Mouse (Mus musculus) stomach, postnatal 0 days (tissue): ENCODE measurements around the gene Eif4e. TPM values are rescaled to one million over a fixed set of nuclear protein-coding genes. Genes with fewer than 3 reads are reported as not detected.
A peak's percentile ranks its signal among the peaks of the same experiment; 100 is the strongest.

ENCODE experiments used
- ATAC-seq: fragments of 200-750 bp; cut with Nextera tagmentation; 2 replicates; pipeline ENCODE4 v1.8.0; 2017; ENCODE audit not compliant: low FRiP score, low TSS enrichment
- DNase-seq: peaks from one replicate; pipeline ENCODE4 v3.0.0-alpha.2; 2016; ENCODE audit warnings: low spot score
- H3K27ac ChIP-seq: fragments of 300-500 bp; sonication (generic); replicated peaks from 2 replicates; pipeline ENCODE4 v1.5.1; 2014; ENCODE audit warnings: mild to moderate bottlenecking, control low read depth
- H3K27me3 ChIP-seq: fragments of 300-500 bp; sonication (generic); 2 replicates; pipeline ENCODE4 v1.6.1; 2014; ENCODE audit warnings: low read length; ENCODE audit not compliant: control insufficient read depth, insufficient read depth
- H3K36me3 ChIP-seq: fragments of 300-500 bp; sonication (generic); 2 replicates; pipeline ENCODE4 v1.6.1; 2014; ENCODE audit warnings: low read length, mixed read lengths; ENCODE audit not compliant: control insufficient read depth, insufficient read depth
- H3K4me1 ChIP-seq: fragments of 300-500 bp; sonication (generic); replicated peaks from 2 replicates; pipeline ENCODE4 v1.6.1; 2014; ENCODE audit warnings: antibody characterized with exemption; ENCODE audit not compliant: control insufficient read depth, insufficient read depth
- H3K4me2 ChIP-seq: fragments of 300-500 bp; sonication (generic); replicated peaks from 2 replicates; pipeline ENCODE4 v1.6.1; 2014; ENCODE audit warnings: low read depth, mild to moderate bottlenecking, control low read depth, moderate library complexity
- H3K4me3 ChIP-seq: fragments of 300-500 bp; sonication (generic); 2 replicates; pipeline ENCODE4 v1.5.1; 2014; ENCODE audit warnings: low read depth, low read length, control low read depth
- H3K9ac ChIP-seq: fragments of 300-500 bp; sonication (generic); 2 replicates; pipeline ENCODE4 v1.6.1; 2014; ENCODE audit warnings: mild to moderate bottlenecking, low read length, control low read depth, mixed read lengths
- H3K9me3 ChIP-seq: fragments of 300-500 bp; sonication (generic); 2 replicates; pipeline ENCODE4 v1.6.1; 2016; ENCODE audit warnings: low read length; ENCODE audit not compliant: control insufficient read depth
- CTCF ChIP-seq: IDR thresholded peaks from 2 replicates; pipeline ENCODE4 v1.5.1; 2016; ENCODE audit warnings: antibody characterized with exemption, low read depth, mild to moderate bottlenecking, moderate library complexity
- EP300 ChIP-seq: optimal IDR thresholded peaks from 2 replicates; pipeline ENCODE3; 2016; ENCODE audit warnings: antibody characterized with exemption
- WGBS: fragments of 180-500 bp; shearing (Covaris S2); extraction: QIAGEN DNeasy Blood & Tissue Kit; methylation state at CpG from one replicate; pipeline ENCODE4 v1.1.7; 2014; 5-methylcytosine and 5-hydroxymethylcytosine counted together
- polyA plus RNA-seq: library from polyadenylated mRNA; unstranded; fragments of >200 nt; fragmentation: Nextera tagmentation; extraction: Ambion mirVana; gene quantifications from 2 replicates; pipeline ENCODE4 v1.2.1, GENCODE M21; 2015

Gene Eif4e
- polyA plus RNA-seq, 1 experiment from 2014 or later = 162 TPM

- peak within 1 kb of the TSS; percentile 70 for H3K4me2 ChIP-seq
- H3K36me3 ChIP-seq = no peaks in the 10 kb centered on the region
- H3K9ac ChIP-seq = peak within 1 kb of the TSS; percentile 88
- H3K9me3 ChIP-seq = no peaks in the 10 kb centered on the region
- no peak for TF ChIP-seq EP300
- peak; percentile 32 for TF ChIP-seq CTCF
- WGBS = under 1% methylated on average over 37 of the region's 65 CpGs
- peak within 1 kb of the TSS; percentile 89 for H3K4me3 ChIP-seq
- ATAC-seq = peak; percentile 99
- no peaks in the 10 kb centered on the region for H3K27me3 ChIP-seq
- no peaks in the 10 kb centered on the region for H3K4me1 ChIP-seq
- peak within 1 kb of the TSS; percentile 88 for H3K27ac ChIP-seq
- peak; percentile 99 for DNase-seq
These were observed 36.5 kb upstream of the Eif4e start, which contains the start of gene Metap1 for GRCm38 (mm10) chr3:138489327-138490033. Metap1 (minus strand) TSS chr3:138489515.

- ATAC-seq = no peak
- WGBS = 17% methylated on average over 6 of the region's 6 CpGs
- H3K9me3 ChIP-seq = no peaks in the 10 kb centered on the region
These were observed 36.0 kb upstream of the Eif4e start for GRCm38 (mm10) chr3:138490034-138490337.

DNA sequence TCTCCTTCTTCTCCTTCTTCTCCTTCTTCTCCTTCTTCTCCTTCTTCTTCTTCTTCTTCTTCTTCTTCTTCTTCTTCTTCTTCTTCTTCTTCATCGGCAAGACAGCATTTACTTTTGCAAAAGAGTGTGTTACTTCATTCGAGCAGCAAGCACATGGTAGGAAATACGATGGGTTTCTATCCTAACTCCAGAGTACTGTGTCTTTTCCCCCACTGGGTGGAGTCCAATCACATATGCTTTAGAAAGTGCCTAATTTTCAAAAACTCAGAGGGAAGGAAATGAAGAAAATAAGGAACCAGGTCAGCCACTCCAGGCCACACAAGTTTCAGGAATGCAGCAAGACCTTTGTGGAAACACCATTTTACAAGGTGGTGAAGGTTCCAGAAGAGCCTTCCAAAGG is 32.3 kb upstream of the Eif4e start:
- Histone ChIP-seq H3K36me3 (no peaks in the 10 kb centered on the region), H3K27me3 (no peaks in the 10 kb centered on the region), H3K4me3 (no peak overlapping the region), H3K27ac (no peak overlapping the region), H3K9me3 (no peaks in the 10 kb centered on the region), H3K9ac (no peak overlapping the region), H3K4me1 (no peaks in the 10 kb centered on the region), H3K4me2 (no peak overlapping the region)
- DNase-seq = no peak
- TF ChIP-seq EP300 (no peak), CTCF (peak; percentile 31; the same call in 1 of the 2 replicates)
- no peak for ATAC-seq
- WGBS = 80% methylated on average over 3 of the region's 3 CpGs

More at GRCm38 (mm10) chr3:138490034-138490337, 36.0 kb upstream of the Eif4e start:
- Histone ChIP-seq H3K4me2 (peak overlapping the region; percentile 55), H3K9ac (no peak overlapping the region), H3K4me3 (peak overlapping the region; percentile 89), H3K4me1 (no peaks in the 10 kb centered on the region), H3K27ac (no peak overlapping the region), H3K36me3 (no peaks in the 10 kb centered on the region), H3K27me3 (no peaks in the 10 kb centered on the region)
- no peak for TF ChIP-seq CTCF
- no peak for TF ChIP-seq EP300
- DNase-seq = no peak

GRCm38 (mm10) chr3:138494565-138494964 is 31.4 kb upstream of the Eif4e start:
- ATAC-seq = no peak
- TF ChIP-seq CTCF = no peak
- no peak for TF ChIP-seq EP300
- no peaks in the 10 kb centered on the region for H3K36me3 ChIP-seq

DNA sequence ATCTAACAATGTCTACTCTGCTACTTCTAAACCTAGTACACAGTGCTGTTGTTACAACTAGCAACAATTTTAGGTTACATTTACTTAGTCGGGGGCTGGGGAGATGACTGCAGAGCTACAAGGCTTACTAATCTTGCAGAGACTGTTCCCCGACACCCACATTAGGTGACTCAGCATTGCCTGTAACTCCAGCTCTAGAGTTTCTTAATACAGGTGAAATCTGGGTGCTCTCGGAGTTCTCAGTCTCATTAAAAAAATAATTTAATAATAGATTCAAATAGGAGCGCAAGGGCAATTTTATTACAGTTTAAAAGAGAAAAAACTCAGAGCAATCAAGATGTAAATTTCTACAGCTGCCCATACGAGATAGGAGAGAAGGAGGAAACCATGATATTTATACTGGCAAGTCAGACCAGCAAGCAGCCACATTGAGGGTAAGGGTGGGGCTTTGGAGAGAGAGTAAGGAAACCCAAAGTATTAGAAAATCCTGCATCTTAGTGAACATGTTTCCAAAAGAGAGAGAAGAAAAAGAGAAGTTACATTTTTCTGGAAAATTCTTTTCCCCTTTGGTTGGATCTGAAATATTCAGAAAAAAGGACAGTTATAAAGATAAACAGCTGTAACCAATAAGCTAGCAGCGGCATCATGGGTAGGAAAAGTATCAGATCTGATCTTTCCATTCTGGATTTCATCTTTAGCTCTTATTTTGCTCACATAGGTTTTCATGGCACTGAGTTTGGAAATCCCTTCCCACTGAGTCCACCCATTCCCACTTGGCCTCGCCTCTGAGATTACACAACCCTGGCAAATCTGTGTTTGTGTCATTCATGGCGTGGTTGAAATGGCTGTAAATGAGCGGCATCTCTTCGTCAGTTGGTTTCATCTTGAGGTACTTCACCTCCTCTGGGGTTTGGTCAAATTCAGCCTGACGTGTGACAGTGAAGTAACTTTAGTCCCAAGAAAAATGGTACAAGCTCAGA is 30.5 kb upstream of the Eif4e start:
- no peaks in the 10 kb centered on the region for H3K27me3 ChIP-seq
- H3K27ac ChIP-seq = no peak overlapping the region
- TF ChIP-seq EP300 (no peak), CTCF (no peak)
- ATAC-seq = peak; percentile 59; the same call in 1 of the 2 replicates
- WGBS = 73% methylated on average over 11 of the region's 11 CpGs
- H3K4me1 ChIP-seq = no peaks in the 10 kb centered on the region
- no peak overlapping the region for H3K4me3 ChIP-seq
- H3K9me3 ChIP-seq = no peaks in the 10 kb centered on the region
- DNase-seq = no peak
- no peak overlapping the region for H3K4me2 ChIP-seq
- H3K9ac ChIP-seq = no peak overlapping the region
- H3K36me3 ChIP-seq = no peaks in the 10 kb centered on the region

More at GRCm38 (mm10) chr3:138494565-138494964, 31.4 kb upstream of the Eif4e start:
- H3K4me3 ChIP-seq = no peak overlapping the region
- no peak overlapping the region for H3K27ac ChIP-seq
- H3K4me1 ChIP-seq = no peaks in the 10 kb centered on the region
- no peak for DNase-seq
- H3K9me3 ChIP-seq = no peaks in the 10 kb centered on the region
- no peak overlapping the region for H3K4me2 ChIP-seq
- WGBS = 27% methylated on average over 1 of the region's 1 CpGs
- H3K27me3 ChIP-seq = no peaks in the 10 kb centered on the region
- H3K9ac ChIP-seq = no peak overlapping the region
